In the genomic region with DNA sequence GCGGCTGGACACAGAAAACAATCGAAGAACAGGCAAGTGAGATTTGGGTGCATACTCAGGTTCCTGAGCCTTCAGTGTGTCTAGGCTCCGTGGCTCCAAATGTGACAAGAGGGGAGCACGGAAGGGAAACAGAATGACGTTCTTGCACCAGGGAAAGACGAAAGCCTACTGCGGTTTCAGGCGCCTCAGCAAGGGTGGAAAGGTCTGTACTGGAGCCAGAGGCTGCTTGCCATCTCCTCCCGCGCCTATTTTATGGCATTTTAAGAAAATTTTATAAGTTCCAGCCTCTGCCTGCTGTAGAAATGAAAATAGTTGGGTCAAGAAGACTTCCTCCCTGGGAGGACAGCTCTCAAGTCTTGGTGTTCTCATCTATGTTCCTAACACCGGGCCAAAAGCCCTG, we compare ENCODE assay signal across 27 mouse cellular contexts. TPM values are rescaled to one million over a fixed set of nuclear protein-coding genes. Genes with fewer than 3 reads are reported as not detected.
DNase-seq lines count a peak whose midpoint lies in the region; ATAC-seq and TF ChIP-seq lines count a peak whose summit lies in the region.
"Had no signal": no experiment of that assay in that cellular context is flagged by ENCODE, and none has a peak within 500 bp of the region (broad histone marks: within the 10 kb centered on the region; RNA-seq: fewer than 3 reads in every experiment).

No protein-coding gene starts in this region.

- ATAC-seq in kidney, embryonic 15.5 days (replicated peaks; ENCODE audit: low FRiP score): no peak
- ATAC-seq in limb, embryonic 15.5 days (ENCODE audit: insufficient number of reproducible peaks, low FRiP score, low TSS enrichment, low read depth): peak; percentile 54; the same call in 1 of the 2 replicates
- ATAC-seq: activated CD4-positive, CD25-positive, alpha-beta regulatory T cell, adult 4 months; forebrain, embryonic 15.5 days; hindbrain, postnatal 0 days; intestine, embryonic 16.5 days had no signal

- H3K4me3 ChIP-seq in kidney, embryonic 15.5 days (replicated peaks): no peak overlapping the region
- H3K4me3 ChIP-seq in testis, adult 2 months (ENCODE audit: control insufficient read depth, low read depth, low read length): no peak overlapping the region
- H3K4me3 ChIP-seq in limb, embryonic 15.5 days: no peak overlapping the region
- H3K4me3 ChIP-seq: forebrain, embryonic 15.5 days; hindbrain, embryonic 10.5 days; limb, embryonic 12.5 days; liver, embryonic 15.5 days; megakaryocyte, embryonic 14.5 days; neural tube, embryonic 13.5 days; stomach, embryonic 15.5 days had no signal

- no peaks in the 10 kb centered on the region for H3K27me3 ChIP-seq in kidney, embryonic 15.5 days
- H3K27me3 ChIP-seq in testis, adult 2 months (ENCODE audit: control insufficient read depth, insufficient read depth, low read length): no peaks in the 10 kb centered on the region
- no peaks in the 10 kb centered on the region for H3K27me3 ChIP-seq in limb, embryonic 15.5 days
- H3K27me3 ChIP-seq: forebrain, embryonic 15.5 days; limb, embryonic 12.5 days; liver, embryonic 15.5 days; neural tube, embryonic 13.5 days; stomach, embryonic 15.5 days had no signal

- H3K27ac ChIP-seq in kidney, embryonic 15.5 days: peak overlapping the region; percentile 75
- H3K27ac ChIP-seq in testis, adult 2 months (ENCODE audit: control insufficient read depth, insufficient read depth, low read depth, low read length): peak overlapping the region; percentile 42
- peak overlapping the region; percentile 88 for H3K27ac ChIP-seq in limb, embryonic 15.5 days
- H3K27ac ChIP-seq: forebrain, embryonic 15.5 days; hindbrain, embryonic 10.5 days; hindbrain, postnatal 0 days; limb, embryonic 12.5 days; liver, embryonic 15.5 days; neural tube, embryonic 13.5 days; stomach, embryonic 15.5 days had no signal

- DNase-seq in kidney, adult 18-20 months: no peak
- DNase-seq in testis, postnatal 14 days (ENCODE audit: low spot score): no peak
- DNase-seq in kidney, postnatal 10 days: peak; percentile 58
- DNase-seq in adrenal gland, adult 8-10 months: no peak
- DNase-seq: adrenal gland, postnatal 14 days; cerebellum, adult 2 months; cerebellum, postnatal 25 days; gastrocnemius, postnatal 14 days; layer of hippocampus, postnatal 36 days; lung, postnatal 14 days; midbrain, embryonic 14.5 days; thymus, adult 2 months; thymus, postnatal 4 days had no signal

- no peaks in the 10 kb centered on the region for H3K9me3 ChIP-seq in kidney, embryonic 15.5 days (replicated peaks)
- no peaks in the 10 kb centered on the region for H3K9me3 ChIP-seq in limb, embryonic 15.5 days
- H3K9me3 ChIP-seq: forebrain, embryonic 15.5 days; hindbrain, embryonic 10.5 days; limb, embryonic 12.5 days; liver, embryonic 15.5 days; neural tube, embryonic 13.5 days; stomach, embryonic 15.5 days had no signal

- no peak for TF ChIP-seq POLR2A in testis, adult 2 months (IDR thresholded peaks at IDR 0.05; ENCODE audit: control insufficient read depth, low read depth, low read length)

- H3K9ac ChIP-seq in kidney, embryonic 15.5 days: no peak overlapping the region
- no peak overlapping the region for H3K9ac ChIP-seq in limb, embryonic 15.5 days
- H3K9ac ChIP-seq: forebrain, embryonic 15.5 days; limb, embryonic 12.5 days; liver, embryonic 15.5 days; neural tube, embryonic 13.5 days; stomach, embryonic 15.5 days had no signal

- peaks cover 27% of the 10 kb centered on the region for H3K4me1 ChIP-seq in kidney, embryonic 15.5 days
- 0 out of 2 replicates have a peak, but pooled peaks cover 3% of the 10 kb centered on the region for H3K4me1 ChIP-seq in testis, adult 2 months (ENCODE audit: control insufficient read depth, insufficient read depth, low read length)
- H3K4me1 ChIP-seq in limb, embryonic 15.5 days: peaks cover 35% of the 10 kb centered on the region
- H3K4me1 ChIP-seq: forebrain, embryonic 15.5 days; liver, embryonic 15.5 days; megakaryocyte, embryonic 14.5 days; stomach, embryonic 15.5 days had no signal

- H3K36me3 ChIP-seq in kidney, embryonic 15.5 days: no peaks in the 10 kb centered on the region
- no peaks in the 10 kb centered on the region for H3K36me3 ChIP-seq in testis, adult 2 months (ENCODE audit: control insufficient read depth, insufficient read depth, low read length)
- peaks cover 2% of the 10 kb centered on the region; the same call in 1 of the 2 replicates for H3K36me3 ChIP-seq in limb, embryonic 15.5 days
- H3K36me3 ChIP-seq: forebrain, embryonic 15.5 days; hindbrain, embryonic 10.5 days; limb, embryonic 12.5 days; liver, embryonic 15.5 days; neural tube, embryonic 13.5 days; stomach, embryonic 15.5 days had no signal

- 63% methylated on average over 11 of the region's 11 CpGs for WGBS in kidney, embryonic 15.5 days
- WGBS in limb, embryonic 15.5 days: 38% methylated on average over 11 of the region's 11 CpGs

- H3K4me2 ChIP-seq in kidney, embryonic 15.5 days: no peak overlapping the region
- H3K4me2 ChIP-seq in limb, embryonic 15.5 days: no peak overlapping the region; the same call in 1 of the 2 replicates
- H3K4me2 ChIP-seq: forebrain, embryonic 15.5 days; heart, embryonic 11.5 days; limb, embryonic 12.5 days; liver, embryonic 15.5 days; neural tube, embryonic 13.5 days; stomach, embryonic 15.5 days had no signal

- TF ChIP-seq CTCF in testis, adult 2 months (IDR thresholded peaks at IDR 0.05; ENCODE audit: control insufficient read depth, insufficient read depth, insufficient replicate concordance, low read depth, low read length): no peak

RNA-seq across cellular contexts. Expression of a gene that starts 25.6 kb away (rescaled TPM):
- polyA plus RNA-seq in kidney, embryonic 15.5 days (2015; fragmentation: Nextera tagmentation; extraction: Ambion mirVana): 2.3 and 2.4 TPM in 2 replicates
- polyA plus RNA-seq in testis, adult 2 months (2012; rRNA removed): 0.57 and 0.75 TPM in 2 replicates
- polyA plus RNA-seq in limb, embryonic 15.5 days (2015; fragmentation: Nextera tagmentation; extraction: Ambion mirVana): 5.6 and 7.5 TPM in 2 replicates
- 1 to 10 TPM; 3.9 to 9.8 (median 7.4) TPM for total RNA-seq in adrenal gland, adult 8-10 months (2022)

RNA-seq across cellular contexts. Expression of a gene that starts 46.0 kb away (rescaled TPM):
- 38.7 and 48.0 TPM in 2 replicates for polyA plus RNA-seq in kidney, embryonic 15.5 days (2015; fragmentation: Nextera tagmentation; extraction: Ambion mirVana)
- polyA plus RNA-seq in testis, adult 2 months (2012; rRNA removed): 14.2 and 16.3 TPM in 2 replicates
- 33.9 and 36.1 TPM in 2 replicates for polyA plus RNA-seq in limb, embryonic 15.5 days (2015; fragmentation: Nextera tagmentation; extraction: Ambion mirVana)
- 10 to 100 TPM; 35.1 to 47.3 (median 38.7) TPM for total RNA-seq in adrenal gland, adult 8-10 months (2022)

RNA-seq across cellular contexts. Expression of a gene that starts 46.3 kb away (rescaled TPM):
- polyA plus RNA-seq in kidney, embryonic 15.5 days (2015; fragmentation: Nextera tagmentation; extraction: Ambion mirVana): 5.2 and 5.6 TPM in 2 replicates
- polyA plus RNA-seq in testis, adult 2 months (2012; rRNA removed): 4.1 and 5.1 TPM in 2 replicates
- polyA plus RNA-seq in limb, embryonic 15.5 days (2015; fragmentation: Nextera tagmentation; extraction: Ambion mirVana): 4.9 and 5.0 TPM in 2 replicates
- 10 to 100 TPM; 16.4 to 21.7 (median 20.4) TPM for total RNA-seq in adrenal gland, adult 8-10 months (2022)
